Mouse (Mus musculus) B cell, adult 62 days (primary cell): ENCODE measurements around the gene Dcun1d3. TPM values are rescaled to one million over a fixed set of nuclear protein-coding genes. Genes with fewer than 3 reads are reported as not detected.

ENCODE experiments used
- total RNA-seq: library from RNA; stranded (reverse); gene quantifications from 4 replicates; pipeline ENCODE4 v1.2.4, GENCODE M21; 2023

The Dcun1d3 gene
- 8.8 to 20.9 TPM (median 11.5 TPM) in 4 replicates for total RNA-seq

DNA sequence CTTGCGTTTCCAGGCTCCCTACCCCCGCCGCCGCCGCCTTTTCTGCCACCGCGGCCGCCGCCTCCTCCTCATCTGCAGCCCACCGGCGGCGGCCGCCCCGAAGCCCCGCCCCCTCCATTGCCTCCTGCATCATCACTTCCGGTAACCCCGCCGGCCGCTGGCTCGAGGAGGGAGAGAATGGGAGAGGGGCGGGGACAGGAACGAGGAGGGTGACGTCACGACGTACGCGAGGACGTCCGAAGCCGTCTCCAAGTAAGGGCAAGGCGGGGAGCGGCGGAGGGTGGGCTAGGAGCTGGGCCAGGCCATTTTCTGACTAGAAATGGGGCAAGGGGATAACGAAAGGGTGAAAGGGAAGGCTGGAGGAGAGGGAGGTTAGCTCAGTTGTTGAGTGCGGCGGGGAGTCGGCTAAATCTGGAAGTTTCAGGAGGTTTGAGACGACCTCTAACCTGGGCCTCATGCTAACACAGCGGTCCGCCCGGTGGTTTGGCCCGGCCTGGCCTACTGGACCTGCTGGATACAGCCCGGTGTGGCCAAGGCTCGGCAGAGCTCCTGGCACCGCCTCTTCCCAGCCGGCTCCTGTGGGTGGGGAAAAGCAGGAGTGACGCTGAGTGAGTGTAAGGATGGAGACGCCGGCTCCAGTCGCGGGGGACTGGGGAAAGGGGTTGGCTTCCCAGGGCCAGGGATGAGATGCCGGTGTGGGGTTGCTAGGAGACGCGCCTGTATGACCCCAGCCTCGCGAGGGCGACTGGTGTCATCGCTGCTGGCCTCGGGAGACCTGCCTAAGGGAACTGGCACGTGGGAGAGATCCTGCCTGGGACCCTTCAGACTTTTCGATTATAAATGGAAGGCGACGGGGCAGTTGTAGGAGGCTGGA, at the start of gene Dcun1d3, which contains the start of gene Lyrm1:
Gene Dcun1d3, minus strand, starts transcription at position 660 of the 874 bp plus-strand sequence.
Gene Lyrm1, plus strand, starts transcription at position 223 of the 874 bp plus-strand sequence.

Other genes starting within 250 kb of the Dcun1d3 start
- not detected in 4 replicates for gene Acsm4, start 206.3 kb downstream of the Dcun1d3 start, total RNA-seq
- 82.5 to 96.7 TPM (median 89.0 TPM) in 4 replicates for gene Thumpd1, start 175.5 kb downstream of the Dcun1d3 start, total RNA-seq
- not detected in 4 replicates for gene Acsm3, start 135.4 kb downstream of the Dcun1d3 start, total RNA-seq
- gene Rexo5, start 102.3 kb downstream of the Dcun1d3 start, total RNA-seq = 7.9 to 13.1 TPM (median 10.2 TPM) in 4 replicates
- 2.4 to 4.8 TPM (median 4.1 TPM) in 4 replicates for gene Eri2, start 102.2 kb downstream of the Dcun1d3 start, total RNA-seq
- gene Lyrm1, start 437 bp downstream of the Dcun1d3 start, total RNA-seq = 3.5 to 3.8 TPM (median 3.6 TPM) in 4 replicates
- not detected in 4 replicates for gene Dnah3, start 199.0 kb upstream of the Dcun1d3 start, total RNA-seq
- gene Tmem159, start 206.1 kb upstream of the Dcun1d3 start, total RNA-seq = 1.1 to 2.0 TPM (median 1.5 TPM) in 4 replicates
- gene Zp2, start 249.0 kb upstream of the Dcun1d3 start, total RNA-seq = not detected in 4 replicates